Mouse (Mus musculus) olfactory bulb, adult 2 months (tissue): ENCODE measurements around the gene Ccdc9b. TPM values are rescaled to one million over a fixed set of nuclear protein-coding genes. Genes with fewer than 3 reads are reported as not detected.

Experiments
- H3K27ac ChIP-seq: fragments of 200-500 bp; 2 replicates; pipeline ENCODE4 v1.5.1; 2012; ENCODE audit warnings: low read depth, low read length; ENCODE audit not compliant: insufficient read depth
- H3K4me1 ChIP-seq: fragments of 200-500 bp; 2 replicates; pipeline ENCODE4 v1.6.1; 2012; ENCODE audit warnings: low read length; ENCODE audit not compliant: control insufficient read depth, insufficient read depth
- H3K4me3 ChIP-seq: fragments of 200-500 bp; 2 replicates; pipeline ENCODE4 v1.5.1; 2012; ENCODE audit warnings: mild to moderate bottlenecking, low read depth, low read length, moderate library complexity; ENCODE audit not compliant: insufficient read depth
- CTCF ChIP-seq: fragments of 200-500 bp; IDR thresholded peaks from 2 replicates; pipeline ENCODE4 v1.5.1; 2012; ENCODE audit warnings: low read depth, mild to moderate bottlenecking, low read length, moderate library complexity; ENCODE audit not compliant: insufficient read depth
- POLR2A ChIP-seq: fragments of 200-500 bp; IDR thresholded peaks from 2 replicates; pipeline ENCODE4 v1.6.1; 2012; ENCODE audit warnings: mild to moderate bottlenecking, low read depth, low read length, moderate library complexity; ENCODE audit not compliant: insufficient read depth
- WGBS: fragments of 180-500 bp; shearing (Covaris S2); methylation state at CpG from one replicate; pipeline ENCODE4 v1.1.7; 2018; 5-methylcytosine and 5-hydroxymethylcytosine counted together
- polyA plus RNA-seq: library from polyadenylated mRNA; stranded (reverse); fragments of >200 nt; gene quantifications from 2 replicates; pipeline ENCODE4 v1.2.4, GENCODE M21; 2012; ENCODE audit warnings: low replicate concordance; ENCODE audit not compliant: missing spikeins, insufficient read depth, insufficient read length

Gene Ccdc9b
- polyA plus RNA-seq, 1 experiment: not detected

GRCm38 (mm10) chr2:118766041-118767033 is 3.9 kb upstream of the Ccdc9b start:
- TF ChIP-seq CTCF: no peak
- TF ChIP-seq POLR2A: no peak
- Histone ChIP-seq H3K4me3 (no peak overlapping the region), H3K4me1 (peaks cover 33% of the 10 kb centered on the region), H3K27ac (no peak overlapping the region)
- WGBS: 83% methylated on average over 10 of the region's 10 CpGs

GRCm38 (mm10) chr2:118764875-118765274 is 2.4 kb upstream of the Ccdc9b start:
- Histone ChIP-seq H3K4me1 (peaks cover 46% of the 10 kb centered on the region), H3K4me3 (no peak overlapping the region), H3K27ac (no peak overlapping the region)
- TF ChIP-seq POLR2A (no peak), CTCF (no peak)
- WGBS: 83% methylated on average over 5 of the region's 5 CpGs

GRCm38 (mm10) chr2:118764094-118764831 is 1.8 kb upstream of the Ccdc9b start:
- H3K27ac ChIP-seq: peak overlapping the region; percentile 32
- TF ChIP-seq POLR2A: no peak
- TF ChIP-seq CTCF: peak; percentile 43; the same call in 1 of the 2 replicates
- H3K4me3 ChIP-seq: no peak overlapping the region
- peaks cover 49% of the 10 kb centered on the region for H3K4me1 ChIP-seq
- 19% methylated on average over 11 of the region's 11 CpGs for WGBS

GRCm38 (mm10) chr2:118763469-118763868 is 1.0 kb upstream of the Ccdc9b start:
- TF ChIP-seq CTCF: no peak
- no peak for TF ChIP-seq POLR2A
- WGBS: 36% methylated on average over 7 of the region's 7 CpGs
- H3K27ac ChIP-seq: peak overlapping the region; percentile 98
- no peak overlapping the region for H3K4me3 ChIP-seq
- H3K4me1 ChIP-seq: peaks cover 52% of the 10 kb centered on the region

- H3K27ac ChIP-seq: peak overlapping the region; percentile 98
- peaks cover 50% of the 10 kb centered on the region for H3K4me1 ChIP-seq
- TF ChIP-seq CTCF (no peak), POLR2A (no peak; the same call in 1 of the 2 replicates)
- peak overlapping the region; percentile 43 for H3K4me3 ChIP-seq
- 7% methylated on average over 10 of the region's 10 CpGs for WGBS
These were observed 305 bp upstream of the Ccdc9b start for GRCm38 (mm10) chr2:118762784-118763148.

- peak; percentile 32; the same call in 1 of the 2 replicates for TF ChIP-seq CTCF
- no peak for TF ChIP-seq POLR2A
- peak overlapping the region; percentile 98 for H3K27ac ChIP-seq
These were observed 1.1 kb downstream of the Ccdc9b start for GRCm38 (mm10) chr2:118761358-118761757.

GRCm38 (mm10) chr2:118760311-118761025 is 2.0 kb downstream of the Ccdc9b start:
- no peak overlapping the region for H3K4me3 ChIP-seq
- 81% methylated on average over 11 of the region's 11 CpGs for WGBS
- no peak for TF ChIP-seq CTCF
- no peak for TF ChIP-seq POLR2A
- H3K4me1 ChIP-seq: peaks cover 58% of the 10 kb centered on the region
- H3K27ac ChIP-seq: 0 out of 2 replicates have a peak overlapping the region, but pooled peaks have one; percentile 98

More at GRCm38 (mm10) chr2:118761358-118761757, 1.1 kb downstream of the Ccdc9b start:
- Histone ChIP-seq H3K4me3 (peak overlapping the region; percentile 43), H3K4me1 (peaks cover 52% of the 10 kb centered on the region)
- WGBS: 74% methylated on average over 12 of the region's 12 CpGs

GRCm38 (mm10) chr2:118759828-118760227 is 2.6 kb downstream of the Ccdc9b start:
- Histone ChIP-seq H3K4me1 (peaks cover 58% of the 10 kb centered on the region), H3K27ac (no peak overlapping the region), H3K4me3 (no peak overlapping the region)
- WGBS: 25% methylated on average over 8 of the region's 8 CpGs
- no peak for TF ChIP-seq POLR2A
- TF ChIP-seq CTCF: no peak
